Mouse (Mus musculus) large intestine, adult 2 months (tissue): ENCODE data around the gene Rdh5. TPM values are rescaled to one million over a fixed set of nuclear protein-coding genes. Genes with fewer than 3 reads are reported as not detected.
A peak's percentile ranks its signal among the peaks of the same experiment; 100 is the strongest.

Experiments
- DNase-seq: peaks from one replicate; pipeline ENCODE4 v3.0.0-alpha.2; 2012; ENCODE audit warnings: low read depth, low spot score
- WGBS: fragments of 180-500 bp; shearing (Covaris S2); methylation state at CpG from one replicate; pipeline ENCODE4 v1.1.7; 2018; 5-methylcytosine and 5-hydroxymethylcytosine counted together
- polyA plus RNA-seq: library from polyadenylated mRNA; depleted of rRNA; stranded (reverse); fragments of >200 nt; gene quantifications from 2 replicates; pipeline ENCODE4 v1.2.3, GENCODE M21; 2012

The Rdh5 gene
- polyA plus RNA-seq, 1 experiment: 19.3 TPM

DNA sequence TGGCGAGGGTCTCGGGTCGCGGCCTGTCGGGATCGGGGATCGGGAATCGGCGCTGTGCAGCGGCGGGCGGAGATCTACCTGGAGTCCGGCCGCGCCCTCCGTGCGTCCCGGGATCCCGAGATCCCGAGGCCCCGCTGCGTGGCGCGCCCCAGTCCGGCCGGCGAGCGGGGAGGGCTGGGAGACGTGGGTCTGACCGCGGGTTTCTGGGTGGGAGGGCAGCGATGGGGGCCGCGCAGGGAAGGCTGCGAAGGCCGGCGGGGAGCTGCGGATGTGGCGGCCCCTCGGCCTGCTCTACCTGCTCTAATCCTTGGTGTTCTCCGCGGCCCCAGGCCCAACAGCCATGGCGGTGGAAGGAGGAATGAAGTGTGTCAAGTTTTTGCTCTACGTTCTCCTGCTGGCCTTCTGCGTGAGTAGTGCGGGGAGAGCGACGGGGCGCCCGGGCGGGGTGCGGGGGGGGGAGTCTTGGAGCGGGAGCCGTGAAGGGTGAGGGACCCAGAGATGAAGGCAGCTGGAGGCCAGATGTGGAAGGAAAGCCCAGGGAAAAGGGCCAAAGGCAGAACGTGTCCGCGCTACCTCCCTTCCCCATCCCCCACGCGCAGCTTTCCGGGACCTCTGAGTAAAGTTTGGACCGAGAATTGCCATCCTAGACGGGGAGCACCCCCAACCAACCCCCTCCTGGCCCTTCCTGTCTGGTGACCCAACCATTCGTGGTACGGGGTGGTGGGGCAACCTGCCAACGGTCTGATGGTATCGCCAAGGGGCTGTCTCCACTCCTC is 12.4 kb downstream of the Rdh5 start:
- under 1% methylated on average over 65 of the region's 66 CpGs for WGBS

DNA sequence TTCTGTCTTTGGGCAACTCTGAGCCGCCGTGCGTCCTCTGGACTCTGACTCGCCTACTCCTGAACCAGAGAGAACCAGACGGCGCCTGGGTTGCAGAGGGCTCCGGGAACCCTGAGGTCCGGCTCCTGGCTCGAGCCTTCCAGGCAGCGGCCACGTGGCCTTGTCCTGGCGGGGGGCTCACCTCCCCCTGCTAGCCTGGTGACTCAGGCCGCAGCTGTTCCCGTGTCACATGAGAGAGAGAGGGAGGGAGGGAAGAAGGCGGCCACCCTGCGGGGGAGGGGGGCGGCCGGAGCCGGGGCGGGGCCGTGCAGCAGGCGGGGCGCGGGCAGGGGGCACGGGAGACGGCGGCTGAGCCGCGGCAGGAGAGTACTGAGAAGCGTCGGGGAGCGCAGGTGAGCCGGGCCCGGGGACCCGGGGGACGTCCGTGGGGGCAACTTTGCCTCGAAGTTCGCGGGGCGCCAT is 13.1 kb downstream of the Rdh5 start:
- WGBS: 2% methylated on average over 32 of the region's 41 CpGs
- no peak for DNase-seq

More for the DNA sequence above, 12.4 kb downstream of the Rdh5 start:
- DNase-seq: no peak

DNA sequence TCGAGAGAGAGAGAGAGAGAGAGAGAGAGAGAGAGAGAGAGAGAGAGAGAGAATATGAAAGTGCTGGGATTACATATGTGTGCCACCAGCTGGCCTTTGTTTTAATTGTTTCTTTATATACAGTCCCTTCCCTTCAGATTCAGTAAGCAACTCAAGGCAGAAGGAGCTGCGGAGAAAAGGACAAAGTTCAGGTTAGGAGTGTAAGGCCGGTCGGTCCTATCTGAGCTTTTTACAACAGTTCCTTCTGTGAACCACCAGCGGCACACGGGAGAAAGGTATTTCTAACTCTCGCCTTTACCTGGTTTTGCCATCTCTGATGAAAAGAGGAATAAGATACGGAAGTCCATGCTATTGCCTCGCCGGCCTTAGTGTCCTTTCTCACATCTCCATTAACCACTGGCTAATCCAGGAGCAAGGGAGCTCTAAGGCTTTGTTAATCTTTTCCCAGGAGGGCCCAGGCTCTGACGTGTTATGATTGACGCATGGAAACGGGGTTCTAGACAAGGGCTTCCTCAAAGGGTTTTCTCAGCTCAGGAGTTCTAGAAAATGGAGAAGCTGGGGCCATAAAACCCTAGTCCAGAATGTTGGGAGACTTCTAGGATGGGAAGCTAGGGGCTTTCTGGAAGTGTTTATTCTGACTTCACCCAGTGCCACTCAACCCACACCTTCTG is 13.8 kb downstream of the Rdh5 start:
- 27% methylated on average over 13 of the region's 13 CpGs for WGBS
- DNase-seq: peak; percentile 57

DNA sequence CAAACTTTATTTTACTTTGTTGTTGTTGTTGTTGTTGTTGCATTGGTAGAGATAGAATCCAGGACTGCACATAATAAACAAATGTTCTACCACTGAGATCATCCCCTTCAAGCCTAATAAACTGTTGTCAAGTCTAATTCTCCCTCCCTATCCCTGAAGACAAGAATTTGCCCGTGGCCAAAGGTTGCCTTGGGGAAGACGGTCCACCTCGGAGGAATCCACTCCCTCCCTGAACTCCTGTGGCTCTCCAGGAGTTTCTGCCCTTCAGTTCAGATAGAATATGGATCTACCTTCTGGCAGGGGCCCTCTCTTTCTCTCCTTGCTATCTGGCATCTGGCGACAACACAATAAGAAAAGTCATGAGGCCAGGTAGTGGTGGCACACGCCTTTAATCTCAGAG is 17.9 kb downstream of the Rdh5 start:
- 75% methylated on average over 5 of the region's 5 CpGs for WGBS
- no peak for DNase-seq

- WGBS: 89% methylated on average over 3 of the region's 3 CpGs
- no peak for DNase-seq
Measured at GRCm38 (mm10) chr10:128902409-128902988, 20.2 kb downstream of the Rdh5 start.

DNA sequence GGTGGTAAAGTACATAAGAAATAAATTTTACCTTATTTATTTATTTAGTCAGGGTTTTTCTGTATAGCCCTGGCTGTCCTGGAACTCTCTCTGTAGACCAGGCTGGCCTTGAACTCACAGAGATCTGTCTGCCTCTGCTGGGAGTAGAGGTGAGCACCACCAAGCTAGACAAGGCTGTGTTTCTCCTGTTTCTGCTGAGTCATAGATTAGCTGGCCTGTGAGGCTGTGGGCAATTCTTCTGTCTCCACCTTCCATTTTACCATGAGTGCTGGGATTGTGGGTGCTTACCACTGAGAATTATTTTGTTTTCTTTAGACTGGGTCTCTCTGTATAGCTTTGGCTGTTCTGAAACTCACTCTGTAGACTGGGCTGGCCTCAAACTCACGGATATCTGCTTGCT is 21.3 kb downstream of the Rdh5 start:
- no peak for DNase-seq
- WGBS: 87% methylated on average over 1 of the region's 1 CpGs

GRCm38 (mm10) chr10:128900698-128901097 is 22.0 kb downstream of the Rdh5 start, which contains the start of gene Cd63:
TSS of gene Cd63 (plus strand) at chr10:128900989.
- WGBS: 41% methylated on average over 3 of the region's 3 CpGs
- no peak for DNase-seq

DNA sequence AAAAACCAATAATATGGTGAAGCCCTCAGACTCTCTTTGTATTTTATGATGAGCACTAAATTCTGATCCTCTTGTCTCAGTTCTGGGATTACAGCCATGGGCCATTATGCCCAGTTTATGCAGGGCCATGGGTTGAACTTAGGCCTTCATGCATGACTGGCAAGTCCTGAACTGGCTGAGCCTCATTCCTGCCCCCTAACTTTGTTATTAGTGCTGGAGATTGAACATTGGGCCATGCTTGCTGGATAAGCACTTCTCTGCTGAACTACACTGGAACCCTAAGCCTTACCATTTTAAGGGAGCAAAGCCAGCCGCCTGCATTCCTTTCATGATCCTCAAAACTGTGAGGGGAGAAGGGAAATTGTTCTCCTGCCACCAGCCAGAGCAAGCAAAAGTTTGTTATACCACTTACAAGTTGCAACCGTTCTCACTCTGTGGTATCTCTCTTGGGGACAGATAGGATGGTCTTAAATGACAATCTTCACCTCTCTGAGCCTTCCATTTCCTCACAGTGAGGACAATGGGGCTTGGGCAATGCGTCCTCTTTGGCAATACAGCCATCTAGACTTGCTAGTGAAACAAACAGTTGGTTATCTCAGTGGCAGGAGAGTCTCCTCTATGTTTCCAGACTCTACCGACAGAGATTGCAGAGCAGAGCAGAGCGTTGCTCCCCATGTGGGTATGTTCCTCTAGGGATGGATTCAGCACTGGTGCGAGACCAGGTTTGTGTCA is 22.8 kb downstream of the Rdh5 start:
- DNase-seq: no peak
- 91% methylated on average over 6 of the region's 6 CpGs for WGBS

DNA sequence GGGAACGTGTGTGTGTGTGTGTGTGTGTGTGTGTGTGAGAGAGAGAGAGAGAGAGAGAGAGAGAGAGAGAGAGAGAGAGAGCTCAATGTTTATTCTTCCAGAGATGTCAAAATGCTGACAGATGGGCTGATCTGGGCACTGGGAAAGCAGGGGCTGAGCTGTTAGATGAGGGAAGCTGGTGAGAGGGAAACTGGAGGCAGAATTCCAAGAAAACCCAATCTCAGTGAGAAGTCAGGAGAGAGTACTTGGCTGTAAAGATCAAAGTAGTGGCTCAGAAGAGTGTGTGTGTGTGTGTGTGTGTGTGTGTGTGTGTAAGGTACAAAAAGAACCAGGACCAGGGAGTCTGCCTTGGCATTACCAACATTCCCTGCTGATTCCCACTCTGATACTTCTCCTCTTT is 25.2 kb downstream of the Rdh5 start:
- WGBS: 27% methylated on average over 1 of the region's 1 CpGs
- DNase-seq: no peak

DNA sequence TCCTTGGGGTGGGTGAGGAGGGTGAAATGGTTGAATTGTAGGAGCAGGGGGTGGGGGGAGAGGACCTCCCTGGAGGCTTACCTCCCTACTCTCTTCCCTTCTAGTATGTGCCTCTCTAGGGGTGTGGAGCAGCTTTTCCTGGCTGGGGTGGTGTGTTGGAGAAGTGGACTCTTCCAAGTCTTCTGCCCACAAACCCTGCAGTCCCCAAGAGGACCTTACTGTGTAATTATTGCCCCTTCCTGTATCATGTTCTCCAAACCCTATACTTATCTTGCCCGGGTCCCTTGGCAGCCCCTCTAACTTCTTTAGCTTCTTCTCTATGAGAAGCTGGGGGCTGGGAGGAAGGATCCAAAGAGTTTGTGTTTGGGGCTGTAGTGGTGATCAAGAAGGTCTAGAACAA is 25.9 kb downstream of the Rdh5 start:
- no peak for DNase-seq
- WGBS: 68% methylated on average over 1 of the region's 1 CpGs

DNA sequence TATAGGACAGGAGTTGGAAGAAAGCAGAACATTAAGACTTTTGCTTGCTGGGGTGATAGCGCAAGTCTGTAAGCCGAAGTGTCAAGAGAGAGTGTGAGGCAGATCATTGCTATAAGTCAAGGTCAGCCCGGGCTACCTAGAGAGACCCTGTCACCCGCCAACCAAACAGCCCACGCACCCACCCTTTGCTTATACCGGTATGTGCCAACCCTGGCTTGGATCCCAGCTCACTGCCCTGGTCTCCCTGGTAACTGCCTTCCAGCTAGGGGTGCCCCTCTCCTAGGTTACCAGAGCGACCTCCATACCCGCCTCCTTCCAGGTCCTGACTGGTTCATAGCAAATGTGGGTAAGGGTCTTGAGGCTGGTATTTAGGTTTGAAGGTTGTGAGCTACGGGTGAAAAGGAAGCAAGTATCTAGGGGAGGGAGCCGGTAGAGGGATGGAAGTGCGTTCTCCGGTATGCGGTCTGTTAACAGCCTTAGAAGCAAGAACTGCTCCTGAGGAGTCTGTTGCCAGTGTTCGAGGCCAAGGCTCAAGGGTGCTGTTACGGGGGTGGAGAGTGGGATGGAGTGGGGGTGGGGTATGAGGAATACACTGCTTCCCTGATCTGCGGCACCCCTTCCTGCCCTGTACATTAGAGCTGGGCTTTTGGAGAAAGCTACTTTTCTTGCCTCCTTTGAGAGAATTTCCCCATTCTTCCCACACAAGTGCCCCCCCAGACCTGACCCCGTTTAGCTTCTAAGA is 26.6 kb downstream of the Rdh5 start:
- WGBS: 32% methylated on average over 17 of the region's 17 CpGs
- DNase-seq: no peak

GRCm38 (mm10) chr10:128895437-128895836 is 27.3 kb downstream of the Rdh5 start:
- peak; percentile 74 for DNase-seq
- 0% methylated on average over 9 of the region's 9 CpGs for WGBS

GRCm38 (mm10) chr10:128892246-128892645 is 30.4 kb downstream of the Rdh5 start:
- 21% methylated on average over 9 of the region's 9 CpGs for WGBS
- DNase-seq: no peak

DNA sequence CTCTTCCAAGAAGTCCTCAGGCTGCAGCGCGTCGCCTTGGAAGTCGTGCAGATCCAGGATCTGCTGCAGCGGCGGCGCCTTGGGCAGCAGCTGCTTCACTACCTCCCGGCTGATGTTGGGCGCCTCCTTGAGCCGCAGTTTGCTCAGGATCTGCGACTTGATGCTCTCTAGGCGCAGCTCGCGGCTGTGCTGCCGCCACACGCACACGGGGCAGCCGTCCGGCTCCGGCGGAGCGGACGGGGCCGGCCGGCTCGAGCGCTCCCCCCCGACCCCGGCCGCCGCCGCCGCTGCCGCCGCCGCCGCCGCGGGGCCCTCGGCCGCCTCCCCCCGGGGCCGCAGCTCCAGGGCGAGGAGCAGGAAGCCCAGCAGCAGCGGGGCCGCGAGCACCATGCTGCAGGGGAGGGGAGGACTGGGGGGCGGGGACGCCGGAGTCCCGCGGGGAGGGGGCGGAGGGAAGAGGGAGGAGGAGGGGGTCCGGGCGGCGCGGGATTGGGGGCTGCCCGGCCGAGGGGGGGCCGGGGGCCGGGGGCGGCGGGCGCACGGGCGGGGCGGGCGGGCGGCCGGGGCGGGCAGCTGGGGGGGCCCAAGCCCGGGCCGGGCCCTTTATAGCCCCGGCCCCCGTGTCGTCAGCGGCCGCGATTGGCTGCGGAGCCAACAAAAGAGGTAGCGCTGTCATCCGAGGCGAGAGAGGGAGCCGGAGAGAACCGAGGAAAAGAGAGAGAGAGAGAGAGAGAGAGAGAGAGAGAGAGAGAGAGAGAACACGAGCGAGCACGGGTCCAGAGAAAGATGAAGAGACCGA is 31.2 kb downstream of the Rdh5 start, which contains the start of gene Gdf11:
Gene Gdf11 (minus strand): TSS at position 423 of the 799 bp plus-strand sequence.
- no peak for DNase-seq
- WGBS: under 1% methylated on average over 67 of the region's 89 CpGs

- DNase-seq: no peak
- 2% methylated on average over 40 of the region's 40 CpGs for WGBS
Measured at GRCm38 (mm10) chr10:128890383-128891295, 32.0 kb downstream of the Rdh5 start.

DNA sequence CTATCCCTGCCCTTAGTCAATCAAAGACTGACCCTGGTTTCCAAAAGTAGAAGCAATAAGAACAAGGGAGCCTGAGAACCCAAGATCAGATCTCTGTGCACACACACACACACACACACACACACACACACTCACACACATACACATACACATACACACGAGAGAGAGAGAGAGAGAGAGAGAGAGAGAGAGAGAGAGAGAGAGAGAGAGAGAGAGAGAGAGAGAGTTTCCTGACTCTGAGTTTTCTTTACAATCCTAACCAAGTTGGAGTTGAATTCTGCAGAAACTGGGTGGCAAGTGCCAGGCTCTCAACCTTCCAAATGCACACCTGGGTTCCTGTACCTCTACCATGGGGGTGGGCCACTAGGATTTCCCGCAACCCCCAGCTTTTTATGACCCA is 32.8 kb downstream of the Rdh5 start:
- 0% methylated on average over 2 of the region's 2 CpGs for WGBS
- DNase-seq: no peak
